Mouse (Mus musculus): ENCODE results near the gene Gm14698. TPM values are rescaled to one million over a fixed set of nuclear protein-coding genes. Genes with fewer than 3 reads are reported as not detected.
"Not testable (repeated sequence)": the region's sequence is repeated elsewhere in the genome, so short reads cannot be mapped to it uniquely, and the experiment has no call there.

Gene Gm14698
- polyA plus RNA-seq (2014; fragmentation: Nextera tagmentation; extraction: Ambion mirVana): 3.2 and 4.7 TPM in 2 replicates

GRCm38 (mm10) chrX:68821059-68821458, at the start of gene Gm14698:
Gene Gm14698, plus strand, starts transcription at chrX:68821093.
- ATAC-seq (replicated peaks; ENCODE audit: low FRiP score): peak; percentile 91
- H3K27ac ChIP-seq (ENCODE audit: low read depth, low read length); H3K27me3 ChIP-seq (ENCODE audit: control insufficient read depth, insufficient read depth, low read length); H3K36me3 ChIP-seq (ENCODE audit: control insufficient read depth, insufficient read depth, low read length); H3K9me3 ChIP-seq (ENCODE audit: control insufficient read depth, low read length); H3K4me1 ChIP-seq (replicated peaks; ENCODE audit: control insufficient read depth, insufficient read depth, low read length); H3K9ac ChIP-seq (ENCODE audit: low read length): not testable (repeated sequence)
- H3K4me2 ChIP-seq (ENCODE audit: low read depth, low read length, severe bottlenecking): peak within 1 kb of the TSS; percentile 31; the same call in 1 of the 2 replicates
- peak; percentile 48 for DNase-seq (ENCODE audit: low spot score)
- WGBS: 11% methylated on average over 26 of the region's 36 CpGs
- H3K4me3 ChIP-seq (ENCODE audit: low read depth, low read length): peak within 1 kb of the TSS; percentile 26

GRCm38 (mm10) chrX:68820449-68820848, 444 bp upstream of the Gm14698 start:
- not testable (repeated sequence) for H3K36me3 ChIP-seq (ENCODE audit: control insufficient read depth, insufficient read depth, low read length); H3K9ac ChIP-seq (ENCODE audit: low read length); H3K27ac ChIP-seq (ENCODE audit: low read depth, low read length); H3K4me1 ChIP-seq (replicated peaks; ENCODE audit: control insufficient read depth, insufficient read depth, low read length); H3K4me2 ChIP-seq (ENCODE audit: low read depth, low read length, severe bottlenecking); ATAC-seq (replicated peaks; ENCODE audit: low FRiP score); H3K27me3 ChIP-seq (ENCODE audit: control insufficient read depth, insufficient read depth, low read length); H3K9me3 ChIP-seq (ENCODE audit: control insufficient read depth, low read length); H3K4me3 ChIP-seq (ENCODE audit: low read depth, low read length)
- peak; percentile 48 for DNase-seq (ENCODE audit: low spot score)
- WGBS: 46% methylated on average over 2 of the region's 2 CpGs

GRCm38 (mm10) chrX:68839548-68840444, 18.9 kb downstream of the Gm14698 start:
- no peak overlapping the region for H3K27ac ChIP-seq (ENCODE audit: low read depth, low read length)
- 21% methylated on average over 5 of the region's 5 CpGs for WGBS
- no peaks in the 10 kb centered on the region for H3K36me3 ChIP-seq (ENCODE audit: control insufficient read depth, insufficient read depth, low read length)

GRCm38 (mm10) chrX:68865145-68865544, 44.3 kb downstream of the Gm14698 start:
- whole genome bisulfite sequencing: 35% methylated on average over 2 of the region's 2 CpGs
- no peak for DNase-seq (ENCODE audit: low spot score)
- Histone ChIP-seq H3K4me1 (replicated peaks; ENCODE audit: control insufficient read depth, insufficient read depth, low read length) (no peaks in the 10 kb centered on the region), H3K9ac (ENCODE audit: low read length) (no peak overlapping the region), H3K36me3 (ENCODE audit: control insufficient read depth, insufficient read depth, low read length) (no peaks in the 10 kb centered on the region), H3K27ac (ENCODE audit: low read depth, low read length) (no peak overlapping the region), H3K9me3 (ENCODE audit: control insufficient read depth, low read length) (no peaks in the 10 kb centered on the region), H3K4me3 (ENCODE audit: low read depth, low read length) (no peak overlapping the region), H3K4me2 (ENCODE audit: low read depth, low read length, severe bottlenecking) (no peak overlapping the region), H3K27me3 (ENCODE audit: control insufficient read depth, insufficient read depth, low read length) (no peaks in the 10 kb centered on the region)
- ATAC-seq (replicated peaks; ENCODE audit: low FRiP score): no peak

More at GRCm38 (mm10) chrX:68839548-68840444, 18.9 kb downstream of the Gm14698 start:
- H3K4me1 ChIP-seq (replicated peaks; ENCODE audit: control insufficient read depth, insufficient read depth, low read length): no peaks in the 10 kb centered on the region
- no peak overlapping the region for H3K9ac ChIP-seq (ENCODE audit: low read length)
- H3K4me2 ChIP-seq (ENCODE audit: low read depth, low read length, severe bottlenecking): no peak overlapping the region
- no peak overlapping the region for H3K4me3 ChIP-seq (ENCODE audit: low read depth, low read length)
- no peak for DNase-seq (ENCODE audit: low spot score)
- peak; percentile 60; the same call in 1 of the 2 replicates for ATAC-seq (replicated peaks; ENCODE audit: low FRiP score)
- H3K27me3 ChIP-seq (ENCODE audit: control insufficient read depth, insufficient read depth, low read length): no peaks in the 10 kb centered on the region
- no peaks in the 10 kb centered on the region for H3K9me3 ChIP-seq (ENCODE audit: control insufficient read depth, low read length)

Other genes with a start within 250 kb of the Gm14698 start
- gene Fmr1, start 142.6 kb upstream of the Gm14698 start, polyA plus RNA-seq (2014; fragmentation: Nextera tagmentation; extraction: Ambion mirVana): 66.5 and 81.1 TPM in 2 replicates
- 0.69 TPM in 1 of 2 replicates, not detected in the other for gene Fmr1nb, start 59.3 kb upstream of the Gm14698 start, polyA plus RNA-seq (2014; fragmentation: Nextera tagmentation; extraction: Ambion mirVana)
- not detected in 2 replicates for gene Gm6812, start 72.0 kb downstream of the Gm14698 start, polyA plus RNA-seq (2014; fragmentation: Nextera tagmentation; extraction: Ambion mirVana)

Data from forebrain, embryonic 11.5 days (tissue).